Mouse (Mus musculus) ES-Bruce4 (cell line): ENCODE results near the gene Gcn1l1.

Experiments
- CTCF ChIP-seq: IDR thresholded peaks from one replicate; pipeline ENCODE4 v1.8.1; 2011; ENCODE audit warnings: low read depth, low read length
- EP300 ChIP-seq: IDR thresholded peaks from 2 replicates; pipeline ENCODE4 v1.6.1; 2011; ENCODE audit warnings: low read depth, low read length; ENCODE audit not compliant: insufficient read depth
- POLR2A ChIP-seq: IDR thresholded peaks from one replicate; pipeline ENCODE4 v1.8.1; 2011; ENCODE audit warnings: low read length; ENCODE audit not compliant: insufficient read depth

GRCm38 (mm10) chr5:115670406-115670805 lies 105.4 kb downstream of the Gcn1l1 start:
- TF ChIP-seq CTCF = no peak
- TF ChIP-seq POLR2A = no peak
- TF ChIP-seq EP300 = no peak
